Mouse (Mus musculus) monocyte, adult 2 months (primary cell): Measurements from ENCODE around the gene Btbd7.
A peak's percentile ranks its signal among the peaks of the same experiment; 100 is the strongest.

ENCODE experiments used
- DNase-seq, 2 experiments: peaks; one replicate each; pipeline ENCODE4 v3.0.0; 2022; ENCODE audit warnings: low spot score in 2 of 2, low read depth in 1 of 2

The Btbd7 gene

GRCm38 (mm10) chr12:102733381-102733780 is 144.9 kb downstream of the Btbd7 start:
- peak in 1 of 2 experiments; percentile 49 for DNase-seq

DNA sequence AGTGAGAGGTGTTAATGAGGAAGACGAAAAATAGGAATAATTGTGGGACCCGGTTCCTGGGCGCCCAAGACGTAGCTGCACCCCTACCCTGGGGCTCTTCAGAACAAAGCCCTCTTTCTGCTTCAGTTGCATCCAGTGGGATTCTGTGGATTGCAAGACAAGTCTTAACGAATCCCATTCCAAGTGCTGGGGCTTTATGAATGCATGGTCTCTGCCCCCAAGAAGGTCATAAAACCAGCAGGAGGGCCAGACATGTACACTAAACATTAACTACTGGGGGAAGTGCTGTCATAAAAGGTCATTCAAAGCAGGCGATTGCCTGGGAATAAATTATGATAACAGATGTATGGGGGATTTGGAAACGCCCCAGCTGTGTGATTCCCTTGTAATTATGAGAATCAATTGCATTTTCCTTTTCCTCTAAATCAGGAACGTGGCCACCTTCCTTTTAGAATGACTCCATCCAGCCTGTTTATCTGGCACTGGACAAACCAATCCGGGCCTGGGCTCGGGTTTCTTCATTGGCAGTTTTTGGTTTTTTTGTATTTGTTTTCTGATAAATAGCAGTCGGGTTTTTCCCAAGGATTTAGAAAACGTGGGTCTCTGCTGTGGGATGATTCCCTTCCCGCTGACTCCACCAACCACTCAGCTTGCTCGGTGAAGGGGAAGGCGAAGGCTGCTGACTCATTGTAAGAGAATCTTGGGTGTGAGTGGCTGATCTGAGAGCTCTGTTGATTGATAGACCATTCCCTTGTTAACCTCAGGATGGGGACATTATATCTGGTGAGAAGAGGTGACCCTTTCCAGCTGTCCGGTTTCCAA is 147.3 kb downstream of the Btbd7 start:
- no peak for DNase-seq
